Mouse (Mus musculus) testis, adult 2 months (tissue): ENCODE data around the gene Ldhd.

Experiments
- CTCF ChIP-seq: fragments of 200-500 bp; IDR thresholded peaks from 2 replicates; pipeline ENCODE4 v1.5.1; 2012; ENCODE audit warnings: low read depth, mild to moderate bottlenecking, inconsistent platforms, low read length, moderate library complexity; ENCODE audit not compliant: control insufficient read depth, insufficient read depth, insufficient replicate concordance
- POLR2A ChIP-seq: fragments of 200-500 bp; IDR thresholded peaks from 2 replicates; pipeline ENCODE4 v1.6.1; 2012; ENCODE audit warnings: low read depth, mild to moderate bottlenecking, inconsistent platforms, low read length, moderate library complexity; ENCODE audit not compliant: control insufficient read depth

- TF ChIP-seq CTCF (no peak), POLR2A (no peak)
Measured at GRCm38 (mm10) chr8:111607414-111607813, 22.8 kb downstream of the Ldhd start.
